Mouse (Mus musculus): ENCODE data around the gene Ebf1.

DNA sequence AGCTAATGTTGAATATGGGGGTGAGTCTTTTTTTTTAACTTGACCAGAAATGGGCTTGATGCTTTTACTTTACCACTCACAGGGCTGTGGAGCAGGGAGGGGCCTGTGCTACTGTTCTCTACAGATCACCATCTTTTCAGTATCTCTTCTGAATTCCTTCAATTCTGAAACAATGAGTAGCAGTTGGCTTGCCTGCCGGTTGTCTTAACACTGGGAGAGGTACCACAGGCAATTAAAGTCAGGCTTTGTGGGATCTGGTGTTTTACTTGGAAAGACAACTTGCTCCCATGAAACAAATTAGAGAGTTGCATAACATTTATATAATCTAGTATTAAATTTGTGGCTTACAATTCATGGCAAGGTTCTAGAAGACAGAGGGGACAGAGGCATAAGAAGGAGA lies 294.6 kb downstream of the Ebf1 start:
- TF ChIP-seq CTCF (IDR thresholded peaks at IDR 0.05) (no peak), EP300 (IDR thresholded peaks at IDR 0.05) (no peak)
